Mouse (Mus musculus) midbrain, embryonic 12.5 days (tissue): ENCODE measurements at regions not wholly inside any gene's neighbourhood (a gene's known extent, or its start where the extent isn't known, plus 50 kb on each side); places are given as distances from the start of the nearest gene placed in this dataset.

Experiments
- ATAC-seq: fragments of 200-750 bp; cut with Nextera tagmentation; 2 replicates; pipeline ENCODE4 v1.8.0; 2017; ENCODE audit warnings: low read depth, moderate TSS enrichment, moderate library complexity; ENCODE audit not compliant: low FRiP score
- H3K27ac ChIP-seq: fragments of 300-500 bp; sonication (generic); replicated peaks from 2 replicates; pipeline ENCODE4 v1.5.1; 2016; ENCODE audit warnings: mild to moderate bottlenecking
- H3K27me3 ChIP-seq: fragments of 300-500 bp; sonication (generic); 2 replicates; pipeline ENCODE4 v1.6.1; 2016; ENCODE audit warnings: mild to moderate bottlenecking
- H3K36me3 ChIP-seq: fragments of 300-500 bp; sonication (generic); 2 replicates; pipeline ENCODE4 v1.6.1; 2016
- H3K4me1 ChIP-seq: fragments of 300-500 bp; sonication (generic); 2 replicates; pipeline ENCODE4 v1.6.1; 2016
- H3K4me2 ChIP-seq: fragments of 300-500 bp; sonication (generic); replicated peaks from 2 replicates; pipeline ENCODE4 v1.6.1; 2016; ENCODE audit warnings: mild to moderate bottlenecking, moderate library complexity
- H3K4me3 ChIP-seq: fragments of 300-500 bp; sonication (generic); 2 replicates; pipeline ENCODE4 v1.5.1; 2016; ENCODE audit warnings: mild to moderate bottlenecking
- H3K9ac ChIP-seq: fragments of 300-500 bp; sonication (generic); replicated peaks from 2 replicates; pipeline ENCODE4 v1.6.1; 2016; ENCODE audit warnings: mild to moderate bottlenecking, moderate library complexity
- H3K9me3 ChIP-seq: fragments of 300-500 bp; sonication (generic); 2 replicates; pipeline ENCODE4 v1.6.1; 2016; ENCODE audit warnings: mild to moderate bottlenecking
- WGBS: fragments of 180-500 bp; shearing (Covaris S2); methylation state at CpG from one replicate; pipeline ENCODE4 v1.1.7; 2016; 5-methylcytosine and 5-hydroxymethylcytosine counted together

DNA sequence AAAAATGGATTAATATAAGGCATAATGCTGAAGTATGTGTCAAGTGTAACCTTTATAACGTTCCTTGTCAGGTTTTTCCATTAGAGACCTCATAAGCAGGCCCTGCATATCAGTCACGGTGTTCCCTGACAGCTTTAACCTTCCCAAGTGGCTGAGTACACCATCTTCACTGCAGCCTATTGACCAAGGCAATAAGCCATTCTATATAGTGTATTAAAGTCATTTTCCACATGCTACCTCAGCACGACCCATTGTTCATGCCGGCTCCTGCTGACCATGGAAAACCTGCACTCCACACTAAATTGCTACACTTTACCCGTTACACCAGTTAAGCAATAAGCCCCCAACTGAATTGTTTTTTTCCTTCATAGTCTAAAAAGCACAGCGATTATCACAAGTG, 883.0 kb upstream of the Arrdc3 start:
- H3K4me3 ChIP-seq, result no peak overlapping the region
- no peaks in the 10 kb centered on the region for H3K27me3 ChIP-seq
- H3K9me3 ChIP-seq, result no peaks in the 10 kb centered on the region
- H3K4me2 ChIP-seq, result no peak overlapping the region
- H3K36me3 ChIP-seq, result no peaks in the 10 kb centered on the region
- no peak overlapping the region for H3K9ac ChIP-seq
- peak; percentile 74 for ATAC-seq
- no peak overlapping the region for H3K27ac ChIP-seq
- H3K4me1 ChIP-seq, result peaks cover 6% of the 10 kb centered on the region; the same call in 1 of the 2 replicates
- 41% methylated on average over 6 of the region's 6 CpGs for WGBS

DNA sequence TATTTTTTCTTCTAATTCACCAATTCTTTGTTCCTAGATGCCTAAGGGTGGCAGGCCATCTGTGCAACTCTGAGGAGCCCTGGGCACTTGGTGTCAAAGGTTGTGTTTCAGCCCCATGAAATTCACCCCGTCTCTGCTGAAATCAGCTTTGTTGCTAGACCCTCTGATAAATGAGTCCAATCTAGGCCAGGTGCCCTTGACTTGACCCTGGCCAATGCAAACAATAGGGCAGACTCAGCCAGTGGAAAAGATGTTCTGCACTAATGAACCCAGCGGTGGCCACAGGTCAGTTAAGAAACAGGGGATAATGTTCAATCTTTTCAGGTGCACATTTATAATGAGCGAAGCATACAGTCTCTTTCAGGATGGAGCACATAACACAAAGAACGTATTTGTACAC, 882.5 kb upstream of the Arrdc3 start:
- H3K4me2 ChIP-seq, result no peak overlapping the region
- no peaks in the 10 kb centered on the region for H3K27me3 ChIP-seq
- peaks cover 6% of the 10 kb centered on the region; the same call in 1 of the 2 replicates for H3K4me1 ChIP-seq
- no peak overlapping the region for H3K9ac ChIP-seq
- no peaks in the 10 kb centered on the region for H3K36me3 ChIP-seq
- ATAC-seq, result peak; percentile 66
- WGBS, result 16% methylated on average over 4 of the region's 4 CpGs
- 0 out of 2 replicates have a peak overlapping the region, but pooled peaks have one; percentile 30 for H3K27ac ChIP-seq
- no peaks in the 10 kb centered on the region for H3K9me3 ChIP-seq
- H3K4me3 ChIP-seq, result no peak overlapping the region
